Mouse (Mus musculus) hindbrain, embryonic 16.5 days (tissue): ENCODE measurements around the gene Tymp. TPM values are rescaled to one million over a fixed set of nuclear protein-coding genes. Genes with fewer than 3 reads are reported as not detected.

Experiments used
- ATAC-seq: fragments of 200-750 bp; cut with Nextera tagmentation; 2 replicates; pipeline ENCODE4 v1.8.0; 2017; ENCODE audit warnings: moderate TSS enrichment, moderate library complexity
- H3K27ac ChIP-seq: fragments of 300-500 bp; sonication (generic); 2 replicates; pipeline ENCODE4 v1.5.1; 2014; ENCODE audit warnings: low read depth, mild to moderate bottlenecking, control low read depth, low read length, moderate library complexity
- H3K27me3 ChIP-seq: fragments of 300-500 bp; sonication (generic); replicated peaks from 2 replicates; pipeline ENCODE4 v1.6.1; 2014; ENCODE audit warnings: low read length; ENCODE audit not compliant: control insufficient read depth, insufficient read depth
- H3K36me3 ChIP-seq: fragments of 300-500 bp; sonication (generic); 2 replicates; pipeline ENCODE4 v1.6.1; 2014; ENCODE audit warnings: mild to moderate bottlenecking, low read length, moderate library complexity, mixed read lengths; ENCODE audit not compliant: control insufficient read depth, insufficient read depth
- H3K4me1 ChIP-seq: fragments of 300-500 bp; sonication (generic); 2 replicates; pipeline ENCODE4 v1.6.1; 2014; ENCODE audit warnings: low read depth, low read length; ENCODE audit not compliant: control insufficient read depth, insufficient read depth
- H3K4me2 ChIP-seq: fragments of 300-500 bp; sonication (generic); 2 replicates; pipeline ENCODE4 v1.6.1; 2014; ENCODE audit warnings: mild to moderate bottlenecking, low read length, control low read depth, moderate library complexity
- H3K4me3 ChIP-seq: fragments of 300-500 bp; sonication (generic); 2 replicates; pipeline ENCODE4 v1.5.1; 2014; ENCODE audit warnings: mild to moderate bottlenecking, low read length, control low read depth, moderate library complexity
- H3K9ac ChIP-seq: fragments of 300-500 bp; sonication (generic); 2 replicates; pipeline ENCODE4 v1.6.1; 2014; ENCODE audit warnings: low read depth, mild to moderate bottlenecking, control low read depth, low read length, moderate library complexity
- H3K9me3 ChIP-seq: fragments of 300-500 bp; sonication (generic); 2 replicates; pipeline ENCODE4 v1.6.1; 2014; ENCODE audit warnings: mild to moderate bottlenecking, low read length, moderate library complexity; ENCODE audit not compliant: control insufficient read depth
- WGBS: fragments of 180-500 bp; shearing (Covaris S2); extraction: QIAGEN DNeasy Blood & Tissue Kit; methylation state at CpG from one replicate; pipeline ENCODE4 v1.1.7; 2014; 5-methylcytosine and 5-hydroxymethylcytosine counted together
- polyA plus RNA-seq: library from polyadenylated mRNA; unstranded; fragments of >200 nt; fragmentation: Nextera tagmentation; extraction: Ambion mirVana; gene quantifications from 2 replicates; pipeline ENCODE4 v1.2.1, GENCODE M21; 2015

Gene Tymp
- polyA plus RNA-seq, 1 experiment from 2014 or later = 2.6 TPM

DNA sequence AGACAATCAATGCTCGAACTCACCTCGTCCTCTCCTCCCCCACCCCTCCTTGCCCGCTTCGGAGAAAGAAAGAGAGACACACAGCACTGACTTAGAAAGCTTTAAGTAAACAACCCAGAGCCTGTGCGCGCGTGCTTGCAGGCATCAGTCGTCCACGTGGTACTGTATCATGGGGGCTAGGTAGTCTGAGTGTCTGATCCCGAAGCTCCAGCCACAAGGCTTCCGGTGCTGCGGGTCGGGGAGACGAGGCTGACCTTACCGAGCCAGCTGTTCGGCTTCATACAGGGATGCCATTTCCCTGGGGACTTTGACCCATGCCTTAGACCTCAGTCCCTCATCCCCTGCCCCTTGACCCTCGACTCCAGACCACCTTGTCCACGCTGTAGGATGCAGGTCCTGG, 523 bp upstream of the Tymp start:
- H3K27me3 ChIP-seq = peaks cover 30% of the 10 kb centered on the region
- H3K36me3 ChIP-seq = no peaks in the 10 kb centered on the region
- no peak overlapping the region for H3K4me3 ChIP-seq
- no peak for ATAC-seq
- peaks cover 29% of the 10 kb centered on the region for H3K4me1 ChIP-seq
- H3K4me2 ChIP-seq = no peak overlapping the region
- no peak overlapping the region for H3K9ac ChIP-seq
- H3K27ac ChIP-seq = no peak overlapping the region
- WGBS = 3% methylated on average over 18 of the region's 18 CpGs
- no peaks in the 10 kb centered on the region for H3K9me3 ChIP-seq

DNA sequence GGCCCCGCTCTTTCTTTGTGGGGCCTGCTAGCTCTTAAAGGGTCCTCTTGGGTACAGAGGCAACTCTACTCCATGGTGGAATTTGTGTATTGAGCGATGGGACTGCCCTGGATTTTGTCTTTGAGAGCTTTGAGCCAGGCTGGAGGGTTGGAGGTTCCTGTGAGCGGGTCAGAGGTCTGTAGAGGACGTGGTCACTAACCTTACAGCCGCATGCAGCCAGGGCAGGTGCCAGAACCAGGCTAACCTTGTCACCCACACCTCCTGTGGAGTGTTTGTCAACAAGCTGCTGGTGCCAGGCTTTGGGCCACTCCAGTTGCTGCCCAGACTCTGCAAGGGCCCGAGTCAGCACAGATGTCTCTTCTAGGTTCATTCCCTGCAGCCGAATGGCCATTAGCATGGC, 799 bp downstream of the Tymp start:
- Histone ChIP-seq H3K9me3 (no peaks in the 10 kb centered on the region), H3K4me3 (no peak overlapping the region), H3K4me2 (no peak overlapping the region), H3K4me1 (peaks cover 29% of the 10 kb centered on the region), H3K27me3 (peaks cover 30% of the 10 kb centered on the region), H3K27ac (no peak overlapping the region), H3K9ac (no peak overlapping the region), H3K36me3 (peaks cover 12% of the 10 kb centered on the region)
- ATAC-seq = no peak
- 79% methylated on average over 7 of the region's 7 CpGs for WGBS

DNA sequence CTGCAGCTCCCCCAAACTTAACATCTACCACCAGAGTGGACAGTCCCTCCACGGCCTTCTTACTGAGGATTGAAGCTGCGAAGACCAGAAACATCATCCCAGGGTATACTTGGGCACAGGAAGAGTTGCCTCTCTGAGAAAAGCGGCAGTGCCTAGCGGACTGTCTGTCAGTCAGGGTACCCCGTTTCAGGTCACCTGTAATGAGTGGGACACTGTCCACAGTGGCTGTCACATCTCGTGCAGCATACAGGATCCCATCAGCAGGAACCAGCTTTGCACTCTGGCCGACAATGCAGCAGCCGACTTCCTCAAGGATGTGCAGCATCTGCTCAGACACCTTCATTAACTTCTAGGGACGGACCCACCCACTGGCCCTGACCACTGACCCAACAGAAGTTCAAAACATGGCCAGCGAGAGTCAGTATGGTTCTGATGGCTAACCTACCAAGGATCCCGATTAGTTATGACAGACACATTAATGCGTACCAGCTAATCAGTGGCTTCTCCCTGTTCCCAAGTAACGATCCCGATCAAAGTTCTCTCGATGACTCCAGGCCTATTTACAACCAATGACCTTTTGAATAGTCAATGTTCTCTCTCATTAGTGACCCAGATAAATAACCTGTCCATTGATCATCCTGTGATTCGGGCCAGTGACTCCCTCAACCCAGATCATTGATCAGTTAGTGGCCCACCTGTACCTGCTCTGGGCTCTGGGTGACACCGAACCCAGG, 1.9 kb downstream of the Tymp start:
- no peak for ATAC-seq
- Histone ChIP-seq H3K4me2 (peak overlapping the region; percentile 82; the same call in 1 of the 2 replicates), H3K4me3 (no peak overlapping the region), H3K36me3 (peaks cover 16% of the 10 kb centered on the region), H3K4me1 (peaks cover 29% of the 10 kb centered on the region), H3K9me3 (no peaks in the 10 kb centered on the region), H3K27ac (no peak overlapping the region), H3K27me3 (peaks cover 27% of the 10 kb centered on the region), H3K9ac (no peak overlapping the region)
- WGBS = 92% methylated on average over 16 of the region's 17 CpGs

DNA sequence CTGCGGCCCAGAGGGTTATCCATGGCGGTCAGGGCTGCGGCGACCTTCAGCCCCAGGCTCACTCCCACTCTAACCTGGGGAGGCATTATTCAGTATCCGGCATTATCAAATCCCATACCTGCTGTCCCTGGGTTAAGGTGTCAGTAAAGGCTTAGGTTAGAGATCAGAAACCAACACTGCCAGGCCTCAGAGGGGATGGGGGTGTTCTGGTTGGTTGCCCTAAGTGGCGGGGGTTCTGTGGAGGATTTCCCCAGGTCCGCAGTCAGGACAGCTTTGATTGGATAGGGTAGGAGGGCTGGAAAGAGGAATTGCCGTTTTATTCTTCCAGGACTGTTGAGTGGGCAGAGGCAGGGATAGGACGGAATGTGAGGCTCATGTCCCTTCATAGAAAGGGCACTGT, 2.5 kb downstream of the Tymp start:
- ATAC-seq = no peak
- Histone ChIP-seq H3K27me3 (peaks cover 24% of the 10 kb centered on the region), H3K9me3 (no peaks in the 10 kb centered on the region), H3K4me3 (peak overlapping the region; percentile 80), H3K4me1 (peaks cover 27% of the 10 kb centered on the region), H3K9ac (peak overlapping the region; percentile 88), H3K36me3 (peaks cover 18% of the 10 kb centered on the region), H3K27ac (peak overlapping the region; percentile 94), H3K4me2 (peak overlapping the region; percentile 82)
- 53% methylated on average over 9 of the region's 9 CpGs for WGBS

DNA sequence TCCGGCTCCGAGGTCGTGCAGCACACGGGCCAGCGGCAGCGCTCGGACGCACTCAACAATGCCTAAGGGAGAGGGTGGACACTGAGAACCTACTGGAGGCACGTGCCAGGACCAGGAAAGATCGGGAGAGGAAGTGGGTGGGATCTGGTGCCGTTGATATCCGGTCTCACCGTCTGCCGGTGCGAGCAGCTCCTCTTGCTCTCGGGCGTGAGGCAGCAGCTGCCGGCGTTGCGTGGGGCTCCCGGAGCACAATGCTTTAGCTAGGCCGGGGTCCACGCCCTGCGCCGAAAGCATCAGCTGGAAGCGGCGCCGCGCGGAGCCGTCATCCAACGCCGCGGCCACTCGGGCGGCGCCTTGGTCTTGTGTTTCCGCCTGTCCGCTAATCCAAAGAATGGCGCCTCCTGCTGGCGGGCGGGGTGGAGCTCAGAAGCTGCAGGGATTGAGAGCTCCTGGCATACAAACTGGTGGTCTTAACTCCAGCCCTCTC, 3.0 kb downstream of the Tymp start, which contains the start of gene Sco2:
Sco2 (minus strand) TSS at position 85 of the 487 bp plus-strand sequence.
- Histone ChIP-seq H3K9me3 (no peaks in the 10 kb centered on the region), H3K36me3 (peaks cover 24% of the 10 kb centered on the region), H3K27me3 (peaks cover 22% of the 10 kb centered on the region), H3K9ac (peak within 1 kb of the TSS; percentile 88), H3K4me2 (peak within 1 kb of the TSS; percentile 82), H3K4me1 (peaks cover 22% of the 10 kb centered on the region), H3K4me3 (peak within 1 kb of the TSS; percentile 80), H3K27ac (peak within 1 kb of the TSS; percentile 94)
- 0% methylated on average over 40 of the region's 42 CpGs for WGBS
- ATAC-seq = peak; percentile 89

DNA sequence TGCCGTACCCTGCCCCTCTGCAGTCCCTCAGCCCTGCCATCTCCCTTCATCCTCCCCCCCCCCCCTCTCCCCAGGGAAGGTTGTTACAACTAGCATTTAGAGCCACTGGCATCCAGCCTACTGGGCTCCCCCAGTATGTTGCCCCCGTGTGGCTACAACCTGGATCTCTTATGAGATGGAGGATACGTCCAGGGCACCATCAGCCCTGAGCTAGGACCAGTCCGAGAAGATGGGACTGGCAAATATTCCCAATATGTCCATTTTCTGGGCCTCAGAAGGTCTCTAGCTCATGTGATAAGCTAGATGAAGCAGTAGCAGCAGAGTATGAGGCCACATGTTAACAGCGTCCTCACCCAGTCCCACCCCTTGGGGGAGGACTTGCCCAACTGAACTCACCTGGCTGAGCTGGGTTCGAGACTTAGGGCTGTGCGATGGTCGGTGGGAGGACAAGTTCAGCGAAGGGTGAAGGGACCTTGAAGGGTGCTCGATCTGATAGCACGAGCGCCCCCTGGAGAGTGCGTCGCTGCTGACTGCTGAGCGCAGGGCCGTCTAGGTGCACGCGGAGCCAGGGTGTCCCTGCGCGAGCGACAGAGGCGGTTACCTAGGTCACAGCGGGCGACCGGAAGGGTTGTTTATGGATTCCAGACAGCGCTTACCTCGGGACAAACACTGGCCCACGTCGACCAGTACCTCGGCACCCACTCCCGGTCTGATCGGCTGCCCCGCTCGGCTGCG, 3.6 kb downstream of the Tymp start:
- Histone ChIP-seq H3K27ac (peak overlapping the region; percentile 94), H3K9me3 (no peaks in the 10 kb centered on the region), H3K4me2 (peak overlapping the region; percentile 82), H3K4me1 (peaks cover 16% of the 10 kb centered on the region), H3K4me3 (peak overlapping the region; percentile 80), H3K27me3 (peaks cover 17% of the 10 kb centered on the region), H3K36me3 (peaks cover 29% of the 10 kb centered on the region), H3K9ac (peak overlapping the region; percentile 88)
- peak; percentile 79 for ATAC-seq
- WGBS = 3% methylated on average over 34 of the region's 35 CpGs

DNA sequence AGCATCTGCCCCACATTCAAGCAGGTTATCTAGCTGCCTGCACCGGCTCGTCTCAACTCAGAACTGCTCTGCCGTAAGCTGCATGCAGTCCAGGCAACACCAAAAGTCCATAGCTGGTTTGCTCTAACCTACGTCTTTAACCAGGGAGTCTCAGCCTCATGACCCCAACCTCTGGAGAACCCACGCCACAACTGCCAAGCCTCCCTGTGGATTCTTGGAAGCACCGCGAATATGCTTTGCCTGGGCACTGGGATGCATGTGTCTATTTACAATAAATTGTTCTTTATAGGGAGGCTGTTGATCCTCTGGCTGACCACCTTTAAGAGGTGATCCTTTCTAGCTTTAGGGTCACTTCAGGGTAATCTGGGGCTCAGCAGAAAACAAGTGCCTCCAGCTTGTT, 4.3 kb downstream of the Tymp start:
- Histone ChIP-seq H3K27ac (no peak overlapping the region), H3K9ac (peak overlapping the region; percentile 88; the same call in 1 of the 2 replicates), H3K9me3 (no peaks in the 10 kb centered on the region), H3K36me3 (peaks cover 36% of the 10 kb centered on the region), H3K27me3 (peaks cover 12% of the 10 kb centered on the region), H3K4me1 (peaks cover 15% of the 10 kb centered on the region), H3K4me2 (peak overlapping the region; percentile 82), H3K4me3 (peak overlapping the region; percentile 80)
- WGBS = 85% methylated on average over 7 of the region's 7 CpGs
- ATAC-seq = no peak

DNA sequence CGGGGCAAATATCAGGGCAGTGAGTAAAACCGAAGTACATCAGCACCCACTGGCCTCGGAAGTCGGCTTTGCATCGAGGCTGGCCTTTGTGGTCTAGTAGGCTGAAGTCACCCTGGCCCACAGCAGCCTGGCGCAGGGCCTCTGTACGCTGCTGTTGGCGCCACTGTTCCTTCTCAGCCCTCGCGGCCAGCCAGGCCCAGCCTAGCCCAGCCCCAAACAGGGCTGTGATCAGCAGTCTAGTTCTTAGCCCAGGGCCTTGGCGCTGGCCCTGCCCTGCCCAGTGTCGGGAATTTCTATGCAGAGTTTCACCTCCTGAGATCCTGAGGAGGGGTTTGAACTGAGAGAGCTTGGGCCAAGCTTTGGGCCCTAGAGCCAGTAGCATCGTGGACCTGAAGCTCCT, 4.8 kb downstream of the Tymp start:
- no peak for ATAC-seq
- H3K36me3 ChIP-seq = peaks cover 39% of the 10 kb centered on the region

DNA sequence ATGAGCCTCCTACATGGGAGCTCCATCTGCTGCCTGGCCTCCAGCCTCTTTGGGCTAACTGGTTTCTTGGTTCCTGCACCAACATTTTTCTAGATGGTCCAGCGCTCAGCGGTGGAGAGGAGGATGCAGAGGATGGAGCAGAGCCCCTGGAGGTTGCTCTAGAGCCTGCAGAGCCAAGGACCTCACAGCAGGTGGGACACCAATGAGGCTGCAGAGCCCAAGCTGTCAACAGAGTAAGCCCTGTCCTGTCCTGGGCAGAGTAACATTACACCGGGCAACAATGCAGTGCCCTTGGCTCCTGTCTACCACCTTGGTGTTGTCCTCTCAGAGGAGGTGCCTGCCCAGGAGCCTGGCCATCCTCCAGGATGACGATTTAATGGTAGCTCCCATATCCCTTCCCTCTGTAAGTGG, 11.7 kb downstream of the Tymp start:
- H3K9ac ChIP-seq = no peak overlapping the region
- H3K27ac ChIP-seq = no peak overlapping the region
- H3K27me3 ChIP-seq = no peaks in the 10 kb centered on the region
- WGBS = 93% methylated on average over 4 of the region's 4 CpGs
- no peak for ATAC-seq
- H3K4me1 ChIP-seq = no peaks in the 10 kb centered on the region
- H3K4me2 ChIP-seq = no peak overlapping the region
- H3K9me3 ChIP-seq = no peaks in the 10 kb centered on the region
- peaks cover 64% of the 10 kb centered on the region for H3K36me3 ChIP-seq
- no peak overlapping the region for H3K4me3 ChIP-seq

More for the DNA sequence above, 4.8 kb downstream of the Tymp start:
- WGBS = 88% methylated on average over 13 of the region's 13 CpGs
- Histone ChIP-seq H3K4me2 (no peak overlapping the region), H3K9me3 (no peaks in the 10 kb centered on the region), H3K27me3 (peaks cover 9% of the 10 kb centered on the region), H3K4me3 (no peak overlapping the region), H3K9ac (no peak overlapping the region), H3K27ac (no peak overlapping the region), H3K4me1 (peaks cover 15% of the 10 kb centered on the region)
